ENCODE assay signal across 9 mouse cellular contexts in genomic region chr12:99564301-99564910, GRCm38 (mm10). TPM values are rescaled to one million over a fixed set of nuclear protein-coding genes. Genes with fewer than 3 reads are reported as not detected.
DNase-seq lines count a peak whose midpoint lies in the region; ATAC-seq and TF ChIP-seq lines count a peak whose summit lies in the region.
"Had no signal": no experiment of that assay in that cellular context is flagged by ENCODE, and none has a peak within 500 bp of the region (broad histone marks: within the 10 kb centered on the region; RNA-seq: fewer than 3 reads in every experiment).

No protein-coding gene starts in this region.

- H3K9ac ChIP-seq in forebrain, embryonic 13.5 days = no peak overlapping the region
- no peak overlapping the region for H3K9ac ChIP-seq in limb, embryonic 14.5 days (ENCODE audit: low read depth, low read length, severe bottlenecking)
- H3K9ac ChIP-seq in neural tube, embryonic 15.5 days (replicated peaks) = no peak overlapping the region

- H3K4me1 ChIP-seq in forebrain, embryonic 13.5 days = peaks cover 24% of the 10 kb centered on the region
- H3K4me1 ChIP-seq in limb, embryonic 14.5 days (ENCODE audit: control insufficient read depth, insufficient read depth, low read length) = peaks cover 10% of the 10 kb centered on the region
- peaks cover 13% of the 10 kb centered on the region for H3K4me1 ChIP-seq in neural tube, embryonic 15.5 days

- 33% methylated on average over 9 of the region's 9 CpGs for WGBS in forebrain, embryonic 13.5 days
- 25% methylated on average over 9 of the region's 9 CpGs for WGBS in limb, embryonic 14.5 days
- 30% methylated on average over 9 of the region's 9 CpGs for WGBS in neural tube, embryonic 15.5 days

- peak overlapping the region; percentile 88 for H3K4me3 ChIP-seq in forebrain, embryonic 13.5 days
- H3K4me3 ChIP-seq in limb, embryonic 14.5 days (replicated peaks; ENCODE audit: low read length) = peak overlapping the region; percentile 58
- H3K4me3 ChIP-seq in neural tube, embryonic 15.5 days (replicated peaks) = 0 out of 2 replicates have a peak overlapping the region, but pooled peaks have one; percentile 95

- no peaks in the 10 kb centered on the region for H3K27me3 ChIP-seq in forebrain, embryonic 13.5 days
- H3K27me3 ChIP-seq in limb, embryonic 14.5 days (ENCODE audit: control insufficient read depth, insufficient read depth, low read length) = no peaks in the 10 kb centered on the region
- no peaks in the 10 kb centered on the region for H3K27me3 ChIP-seq in neural tube, embryonic 15.5 days (replicated peaks)

- no peaks in the 10 kb centered on the region for H3K9me3 ChIP-seq in forebrain, embryonic 13.5 days (replicated peaks)
- H3K9me3 ChIP-seq in limb, embryonic 14.5 days (ENCODE audit: control insufficient read depth, low read length) = no peaks in the 10 kb centered on the region
- no peaks in the 10 kb centered on the region for H3K9me3 ChIP-seq in neural tube, embryonic 15.5 days (replicated peaks)

- H3K36me3 ChIP-seq in forebrain, embryonic 13.5 days (ENCODE audit: poor library complexity, severe bottlenecking) = no peaks in the 10 kb centered on the region
- no peaks in the 10 kb centered on the region for H3K36me3 ChIP-seq in limb, embryonic 14.5 days (ENCODE audit: control insufficient read depth, insufficient read depth, low read length)
- no peaks in the 10 kb centered on the region for H3K36me3 ChIP-seq in neural tube, embryonic 15.5 days
- H3K36me3 ChIP-seq: G1E had no signal

- H3K27ac ChIP-seq in forebrain, embryonic 13.5 days = no peak overlapping the region
- H3K27ac ChIP-seq in limb, embryonic 14.5 days (replicated peaks; ENCODE audit: low read depth, low read length) = no peak overlapping the region
- H3K27ac ChIP-seq in neural tube, embryonic 15.5 days (replicated peaks) = no peak overlapping the region

- peak overlapping the region; percentile 72 for H3K4me2 ChIP-seq in forebrain, embryonic 13.5 days
- H3K4me2 ChIP-seq in limb, embryonic 14.5 days (replicated peaks; ENCODE audit: low read depth, low read length, severe bottlenecking) = peak overlapping the region; percentile 77
- H3K4me2 ChIP-seq in neural tube, embryonic 15.5 days = peak overlapping the region; percentile 79

- TF ChIP-seq POLR2A in limb, embryonic 14.5 days (IDR thresholded peaks at IDR 0.05; ENCODE audit: borderline replicate concordance, extremely low read depth, insufficient read depth, insufficient read length) = no peak

- ATAC-seq in forebrain, embryonic 13.5 days = no peak
- no peak for ATAC-seq in limb, embryonic 14.5 days (ENCODE audit: low FRiP score, low read depth)
- ATAC-seq in neural tube, embryonic 15.5 days (ENCODE audit: low FRiP score) = no peak

- DNase-seq in heart, adult 8-10 months (ENCODE audit: low spot score) = peak; percentile 36
- DNase-seq in heart, postnatal 4 days = no peak
- peak; percentile 76 for DNase-seq in CD4-positive helper T cell, adult 2 months (ENCODE audit: low read depth, low spot score)
- DNase-seq in limb, embryonic 14.5 days (ENCODE audit: low spot score) = no peak
- DNase-seq in ovary, adult 18-20 months (ENCODE audit: low spot score) = no peak
- DNase-seq in adrenal gland, adult (ENCODE audit: inconsistent age in 2 of 2, low spot score in 1 of 2) = no peak

RNA-seq across cellular contexts. Expression of gene Foxn3, which starts 1.0 kb away (rescaled TPM):
- total RNA-seq in heart, adult 8-10 months (2022) = 100 to 1,000 TPM in 3 of 4 experiments, 10 to 100 TPM in 1; 98.7 to 128 (median 104) TPM
- 100 to 1,000 TPM; 113 to 131 TPM for total RNA-seq in heart, postnatal 4 days (2021)
- polyA plus RNA-seq in forebrain, embryonic 13.5 days (2015; fragmentation: Nextera tagmentation; extraction: Ambion mirVana) = 79.3 and 83.5 TPM in 2 replicates
- polyA plus RNA-seq in limb, embryonic 14.5 days (2012; rRNA removed) = 27.6 and 31.9 TPM in 2 replicates
- polyA plus RNA-seq in limb, embryonic 14.5 days (2014; fragmentation: Nextera tagmentation; extraction: Ambion mirVana) = 118 and 139 TPM in 2 replicates
- polyA plus RNA-seq in neural tube, embryonic 15.5 days (2015; fragmentation: Nextera tagmentation; extraction: Ambion mirVana) = 76.2 and 84.4 TPM in 2 replicates

Comparison
In these comparisons a context has a peak if more than half of its experiments do, and no peak if none do; other contexts are left out.
1. DNase-seq: peak in heart, adult 8-10 months (single experiment) and CD4-positive helper T cell, adult 2 months (single experiment); none in heart, postnatal 4 days (single experiment), limb, embryonic 14.5 days (single experiment), ovary, adult 18-20 months (single experiment) and adrenal gland, adult (0 of 2).
2. Peak in every context shown above with its lines, with median percentiles within 50 percentile points of each other: H3K4me2 ChIP-seq and H3K4me3 ChIP-seq.